Mouse (Mus musculus) forebrain, postnatal 0 days (tissue): ENCODE measurements at regions not wholly inside any gene's neighbourhood (a gene's known extent, or its start where the extent isn't known, plus 50 kb on each side); places are given as distances from the start of the nearest gene placed in this dataset.

Experiments used
- ATAC-seq: fragments of 200-750 bp; cut with Nextera tagmentation; 2 replicates; pipeline ENCODE4 v1.8.0; 2017; ENCODE audit warnings: mild to moderate bottlenecking, moderate library complexity
- DNase-seq: peaks from one replicate; pipeline ENCODE4 v3.0.0-alpha.2; 2015
- H3K27ac ChIP-seq: fragments of 300-500 bp; sonication (generic); 2 replicates; pipeline ENCODE4 v1.5.1; 2014; ENCODE audit warnings: low read depth, mild to moderate bottlenecking, antibody characterized with exemption, low read length, moderate library complexity, mixed read lengths
- H3K27me3 ChIP-seq: fragments of 300-500 bp; sonication (generic); 2 replicates; pipeline ENCODE4 v1.6.1; 2014; ENCODE audit warnings: mild to moderate bottlenecking, low read length, mixed read lengths; ENCODE audit not compliant: insufficient read depth
- H3K36me3 ChIP-seq: fragments of 300-500 bp; sonication (generic); 2 replicates; pipeline ENCODE4 v1.6.1; 2014; ENCODE audit warnings: mild to moderate bottlenecking, moderate library complexity; ENCODE audit not compliant: insufficient read depth
- H3K4me1 ChIP-seq: fragments of 300-500 bp; sonication (generic); 2 replicates; pipeline ENCODE4 v1.6.1; 2014; ENCODE audit warnings: antibody characterized with exemption; ENCODE audit not compliant: insufficient read depth
- H3K4me2 ChIP-seq: fragments of 300-500 bp; sonication (generic); 2 replicates; pipeline ENCODE4 v1.6.1; 2014; ENCODE audit warnings: low read depth, mild to moderate bottlenecking, moderate library complexity
- H3K4me3 ChIP-seq: fragments of 300-500 bp; sonication (generic); 2 replicates; pipeline ENCODE4 v1.5.1; 2014; ENCODE audit warnings: low read depth, low read length, mixed read lengths
- H3K9ac ChIP-seq: fragments of 300-500 bp; sonication (generic); 2 replicates; pipeline ENCODE4 v1.6.1; 2014; ENCODE audit warnings: mild to moderate bottlenecking
- H3K9me3 ChIP-seq: fragments of 300-500 bp; sonication (generic); 2 replicates; pipeline ENCODE4 v1.6.1; 2016; ENCODE audit warnings: low read length
- CTCF ChIP-seq: sonication (generic); IDR thresholded peaks from 2 replicates; pipeline ENCODE4 v1.5.1; 2016; ENCODE audit warnings: antibody characterized with exemption, control low read depth, low read depth
- WGBS: fragments of 180-500 bp; shearing (Covaris S2); extraction: QIAGEN DNeasy Blood & Tissue Kit; methylation state at CpG from one replicate; pipeline ENCODE4 v1.1.7; 2014; 5-methylcytosine and 5-hydroxymethylcytosine counted together

- DNase-seq (no peak), ATAC-seq (no peak)
- Histone ChIP-seq H3K27me3 (peaks cover 4% of the 10 kb centered on the region; the same call in 1 of the 2 replicates), H3K4me2 (no peak overlapping the region), H3K4me3 (no peak overlapping the region), H3K9me3 (no peaks in the 10 kb centered on the region; the same call in 1 of the 2 replicates), H3K36me3 (no peaks in the 10 kb centered on the region), H3K27ac (no peak overlapping the region), H3K9ac (no peak overlapping the region), H3K4me1 (peaks cover 18% of the 10 kb centered on the region)
- WGBS, result 47% methylated on average over 9 of the region's 9 CpGs
- TF ChIP-seq CTCF, result no peak
These were observed 101.1 kb downstream of the Mis18a start for GRCm38 (mm10) chr16:90626035-90626670.

- WGBS, result 56% methylated on average over 16 of the region's 16 CpGs
- no peak for TF ChIP-seq CTCF
- no peak for DNase-seq
These were observed 101.7 kb downstream of the Mis18a start for GRCm38 (mm10) chr16:90625301-90626034.

GRCm38 (mm10) chr16:90624039-90624625 lies 103.1 kb downstream of the Mis18a start:
- WGBS, result 25% methylated on average over 17 of the region's 17 CpGs
- Histone ChIP-seq H3K9ac (no peak overlapping the region), H3K4me3 (no peak overlapping the region), H3K4me2 (peak overlapping the region; percentile 13; the same call in 1 of the 2 replicates), H3K36me3 (no peaks in the 10 kb centered on the region), H3K4me1 (peaks cover 18% of the 10 kb centered on the region), H3K9me3 (no peaks in the 10 kb centered on the region; the same call in 1 of the 2 replicates), H3K27ac (peak overlapping the region; percentile 50), H3K27me3 (no peaks in the 10 kb centered on the region)
- TF ChIP-seq CTCF, result no peak
- ATAC-seq (peak; percentile 78), DNase-seq (peak; percentile 73)

More at GRCm38 (mm10) chr16:90625301-90626034, 101.7 kb downstream of the Mis18a start:
- no peak for ATAC-seq
- Histone ChIP-seq H3K4me2 (no peak overlapping the region), H3K4me1 (peaks cover 18% of the 10 kb centered on the region), H3K9ac (no peak overlapping the region), H3K4me3 (no peak overlapping the region), H3K36me3 (no peaks in the 10 kb centered on the region), H3K27me3 (no peaks in the 10 kb centered on the region), H3K9me3 (no peaks in the 10 kb centered on the region; the same call in 1 of the 2 replicates), H3K27ac (no peak overlapping the region; the same call in 1 of the 2 replicates)

- TF ChIP-seq CTCF, result no peak
- no peak for ATAC-seq
- no peak for DNase-seq
- WGBS, result 51% methylated on average over 8 of the region's 8 CpGs
- Histone ChIP-seq H3K9me3 (no peaks in the 10 kb centered on the region; the same call in 1 of the 2 replicates), H3K4me3 (no peak overlapping the region), H3K36me3 (no peaks in the 10 kb centered on the region), H3K4me2 (no peak overlapping the region), H3K27me3 (no peaks in the 10 kb centered on the region), H3K27ac (peak overlapping the region; percentile 70), H3K9ac (no peak overlapping the region), H3K4me1 (peaks cover 18% of the 10 kb centered on the region)
These were observed 104.5 kb downstream of the Mis18a start for GRCm38 (mm10) chr16:90622677-90623225.

DNA sequence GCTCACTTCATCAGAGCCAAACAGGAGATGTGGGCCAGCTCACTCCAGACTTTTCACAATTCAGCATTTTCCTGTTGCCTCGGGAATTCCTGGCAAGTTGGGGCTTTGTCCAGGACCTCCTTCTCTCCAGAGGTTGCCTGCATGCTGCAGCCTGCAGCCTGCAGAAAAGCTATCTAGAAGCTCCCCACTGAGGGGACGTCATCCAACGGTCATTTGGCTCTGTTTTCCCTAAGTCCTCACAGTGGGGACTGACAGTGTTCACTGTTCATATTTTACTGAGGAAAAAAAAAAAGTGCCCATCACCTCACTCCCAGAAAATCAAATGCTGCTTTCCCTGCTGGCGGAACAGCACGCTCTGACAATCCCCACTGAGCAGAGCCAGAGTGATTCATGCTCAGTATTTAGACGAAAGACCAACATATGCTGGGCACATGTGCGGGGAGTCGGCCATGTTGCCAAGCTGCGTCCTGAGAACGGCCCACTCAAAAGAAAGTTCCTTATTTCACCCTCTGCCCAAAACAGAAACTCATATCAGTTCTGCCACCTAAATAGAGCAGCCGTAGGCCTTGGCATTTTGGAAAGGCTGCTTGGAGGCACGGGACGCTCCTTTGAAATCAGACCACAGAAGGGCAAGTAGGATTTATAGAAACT lies 105.3 kb downstream of the Mis18a start:
- no peak for TF ChIP-seq CTCF
- DNase-seq, result peak; percentile 71
- H3K4me1 ChIP-seq, result peaks cover 18% of the 10 kb centered on the region
- no peaks in the 10 kb centered on the region; the same call in 1 of the 2 replicates for H3K9me3 ChIP-seq
- H3K36me3 ChIP-seq, result no peaks in the 10 kb centered on the region
- 0 out of 2 replicates have a peak overlapping the region, but pooled peaks have one; percentile 0 for H3K4me2 ChIP-seq
- WGBS, result 12% methylated on average over 13 of the region's 13 CpGs
- H3K27ac ChIP-seq, result peak overlapping the region; percentile 70
- H3K4me3 ChIP-seq, result no peak overlapping the region
- no peaks in the 10 kb centered on the region for H3K27me3 ChIP-seq
- no peak overlapping the region for H3K9ac ChIP-seq
- ATAC-seq, result peak; percentile 79

DNA sequence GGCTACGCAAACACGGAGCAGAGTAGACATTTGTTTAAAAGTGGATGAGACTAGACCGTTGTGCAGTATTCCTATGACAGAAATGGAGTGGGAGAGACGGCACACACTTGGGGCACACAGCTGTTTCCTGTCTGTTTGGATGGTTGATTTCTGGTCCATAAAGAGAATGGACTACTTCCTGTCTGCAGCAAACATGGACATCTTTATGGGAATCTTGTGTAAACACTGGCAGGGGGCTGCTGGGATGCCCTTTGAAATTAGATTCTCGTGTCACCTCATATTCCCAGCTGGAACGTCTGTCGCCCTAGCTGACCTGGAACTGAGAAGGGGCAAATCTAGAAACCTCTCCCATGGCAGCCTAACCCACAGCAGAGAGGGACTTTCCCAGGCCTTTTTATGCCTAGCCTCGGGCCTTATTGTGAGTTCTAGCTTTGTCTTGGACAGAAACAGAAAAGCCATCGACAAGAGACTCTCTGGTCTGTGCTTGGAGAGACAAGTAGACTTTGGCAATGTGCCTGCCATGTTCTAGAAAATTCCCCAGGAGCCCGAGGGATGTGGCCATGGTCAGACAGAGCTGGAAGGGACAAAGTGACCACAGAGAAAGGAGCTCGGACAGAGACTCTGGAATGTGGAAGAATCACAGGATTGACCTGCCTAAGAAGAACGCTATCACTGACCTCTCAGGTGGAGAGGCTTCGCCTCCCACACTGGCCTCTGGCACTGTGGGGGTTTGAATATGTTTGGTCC lies 107.5 kb downstream of the Mis18a start:
- H3K27me3 ChIP-seq, result no peaks in the 10 kb centered on the region
- TF ChIP-seq CTCF, result no peak
- DNase-seq, result no peak
- no peaks in the 10 kb centered on the region for H3K36me3 ChIP-seq
- no peak overlapping the region for H3K4me2 ChIP-seq
- H3K27ac ChIP-seq, result no peak overlapping the region
- no peak for ATAC-seq
- H3K9me3 ChIP-seq, result no peaks in the 10 kb centered on the region
- H3K4me3 ChIP-seq, result no peak overlapping the region
- 82% methylated on average over 13 of the region's 13 CpGs for WGBS
- H3K4me1 ChIP-seq, result peaks cover 18% of the 10 kb centered on the region
- no peak overlapping the region for H3K9ac ChIP-seq
